Mouse (Mus musculus): ENCODE measurements at regions not wholly inside any gene's neighbourhood (a gene's known extent, or its start where the extent isn't known, plus 50 kb on each side); places are given as distances from the start of the nearest gene placed in this dataset.

DNA sequence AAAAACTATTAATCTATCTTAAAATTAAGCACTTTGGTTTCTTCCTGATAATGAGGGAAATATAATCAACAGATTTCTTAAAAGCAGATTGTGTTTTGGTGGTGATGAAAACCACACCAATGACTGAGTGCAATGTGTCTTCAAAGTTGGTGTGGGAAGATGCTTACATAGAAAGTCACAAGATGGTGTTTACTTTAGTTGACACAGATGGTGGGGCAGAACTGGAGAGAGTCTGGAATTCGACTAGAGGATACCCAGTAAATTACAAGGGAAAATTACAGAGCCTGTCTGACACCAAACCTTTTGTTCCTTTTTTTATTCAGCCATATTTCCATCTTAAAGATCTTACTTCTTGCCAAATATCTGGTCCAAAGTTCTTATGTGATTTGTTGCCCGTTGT is 1766.0 kb upstream of the Zeb2 start:
- DNase-seq (ENCODE audit: extremely low read depth) = no peak
- no peak overlapping the region for H3K9ac ChIP-seq (ENCODE audit: insufficient read depth, low read depth)
- H3K36me3 ChIP-seq (replicated peaks in 1 of 2; ENCODE audit: control insufficient read depth in 1 of 2, insufficient read depth in 1 of 2, low read length in 1 of 2) = no peaks in the 10 kb centered on the region
- no peak overlapping the region for H3K4me3 ChIP-seq (replicated peaks in 1 of 3; ENCODE audit: low read depth in 2 of 3, low read length in 2 of 3, poor library complexity in 1 of 3)
- no peak for TF ChIP-seq JUN (IDR thresholded peaks at IDR 0.05; ENCODE audit: insufficient read depth, low read depth, low read length)
- TF ChIP-seq ZKSCAN1 (IDR thresholded peaks at IDR 0.05; ENCODE audit: borderline replicate concordance, low read depth, low read length) = no peak
- no peak for TF ChIP-seq MEF2A (IDR thresholded peaks at IDR 0.05; ENCODE audit: borderline replicate concordance, low read depth, low read length)
- no peak for TF ChIP-seq EP300 (IDR thresholded peaks at IDR 0.05; ENCODE audit: low read length)
- TF ChIP-seq HCFC1 (IDR thresholded peaks at IDR 0.05; ENCODE audit: low read depth, low read length) = no peak
- no peak overlapping the region for H3K27ac ChIP-seq (ENCODE audit: insufficient read depth, low read depth)
- H3K9me3 ChIP-seq (replicated peaks; ENCODE audit: low read length) = no peaks in the 10 kb centered on the region
- H3K4me1 ChIP-seq (ENCODE audit: control insufficient read depth in 1 of 2, insufficient read depth in 2 of 2) = no peaks in the 10 kb centered on the region
- no peaks in the 10 kb centered on the region for H3K79me2 ChIP-seq (replicated peaks; ENCODE audit: control insufficient read depth, extremely low read depth, insufficient read depth, poor library complexity, severe bottlenecking)
- in situ Hi-C loops (cut with MboI; ENCODE audit: low pct_ligation_motif_present, low pct_unique_long_range_greater_than_20kb, low sequenced_read_pairs) = no loop called here
- dilution Hi-C loops (cut with MboI; ENCODE audit: extremely low pct_ligation_motif_present, extremely low pct_unique_long_range_greater_than_20kb, low sequenced_read_pairs) = no loop called here
- no peak overlapping the region for H3K4me2 ChIP-seq (ENCODE audit: insufficient read depth, low read depth, poor library complexity, severe bottlenecking)
- no peaks in the 10 kb centered on the region for H3K27me3 ChIP-seq (replicated peaks)

GRCm38 (mm10) chr2:46870772-46871171 is 1753.6 kb upstream of the Zeb2 start:
- peaks cover 0 to 5% of the 10 kb centered on the region in 2 experiments; a peak in 1 of 4 replicates for H3K4me1 ChIP-seq (ENCODE audit: control insufficient read depth in 1 of 2, insufficient read depth in 2 of 2)
- DNase-seq (ENCODE audit: extremely low read depth) = no peak
- H3K27ac ChIP-seq (ENCODE audit: insufficient read depth, low read depth) = no peak overlapping the region
- H3K36me3 ChIP-seq (replicated peaks in 1 of 2; ENCODE audit: control insufficient read depth in 1 of 2, insufficient read depth in 1 of 2, low read length in 1 of 2) = no peaks in the 10 kb centered on the region
- no peak overlapping the region for H3K4me3 ChIP-seq (replicated peaks in 1 of 3; ENCODE audit: low read depth in 2 of 3, low read length in 2 of 3, poor library complexity in 1 of 3)
- TF ChIP-seq PAX5 (IDR thresholded peaks at IDR 0.05; ENCODE audit: low read length) (no peak), ELF1 (IDR thresholded peaks at IDR 0.05; ENCODE audit: low read depth, low read length) (no peak), USF1 (IDR thresholded peaks at IDR 0.05; ENCODE audit: low read depth, low read length) (no peak), BHLHE40 (IDR thresholded peaks at IDR 0.05; ENCODE audit: low read depth, low read length) (no peak), ZNF384 (IDR thresholded peaks at IDR 0.05; ENCODE audit: low read depth, low read length) (no peak), ZMIZ1 (IDR thresholded peaks at IDR 0.05; ENCODE audit: low read depth, low read length) (no peak), HCFC1 (IDR thresholded peaks at IDR 0.05; ENCODE audit: low read depth, low read length) (no peak), SIN3A (IDR thresholded peaks at IDR 0.05; ENCODE audit: low read length) (no peak), POLR2AphosphoS2 (IDR thresholded peaks at IDR 0.05; ENCODE audit: low read depth, low read length) (no peak)
- H3K27me3 ChIP-seq (replicated peaks) = no peaks in the 10 kb centered on the region
- no peak overlapping the region for H3K4me2 ChIP-seq (ENCODE audit: insufficient read depth, low read depth, poor library complexity, severe bottlenecking)
- H3K9me3 ChIP-seq (replicated peaks; ENCODE audit: low read length) = no peaks in the 10 kb centered on the region
- dilution Hi-C loops (cut with MboI; ENCODE audit: extremely low pct_ligation_motif_present, extremely low pct_unique_long_range_greater_than_20kb, low sequenced_read_pairs) (no loop called here), in situ Hi-C loops (cut with MboI; ENCODE audit: low pct_ligation_motif_present, low pct_unique_long_range_greater_than_20kb, low sequenced_read_pairs) (no loop called here)
- no peak overlapping the region for H3K9ac ChIP-seq (ENCODE audit: insufficient read depth, low read depth)
- H3K79me2 ChIP-seq (replicated peaks; ENCODE audit: control insufficient read depth, extremely low read depth, insufficient read depth, poor library complexity, severe bottlenecking) = no peaks in the 10 kb centered on the region
